Mouse (Mus musculus) retina, postnatal 1 day (tissue): ENCODE data around the gene Eif4h.
"Not testable (repeated sequence)": the region's sequence is repeated elsewhere in the genome, so short reads cannot be mapped to it uniquely, and the experiment has no call there.

Source experiments
- DNase-seq: peaks from one replicate; pipeline ENCODE4 v3.0.0-alpha.2; 2012

Eif4h gene

DNA sequence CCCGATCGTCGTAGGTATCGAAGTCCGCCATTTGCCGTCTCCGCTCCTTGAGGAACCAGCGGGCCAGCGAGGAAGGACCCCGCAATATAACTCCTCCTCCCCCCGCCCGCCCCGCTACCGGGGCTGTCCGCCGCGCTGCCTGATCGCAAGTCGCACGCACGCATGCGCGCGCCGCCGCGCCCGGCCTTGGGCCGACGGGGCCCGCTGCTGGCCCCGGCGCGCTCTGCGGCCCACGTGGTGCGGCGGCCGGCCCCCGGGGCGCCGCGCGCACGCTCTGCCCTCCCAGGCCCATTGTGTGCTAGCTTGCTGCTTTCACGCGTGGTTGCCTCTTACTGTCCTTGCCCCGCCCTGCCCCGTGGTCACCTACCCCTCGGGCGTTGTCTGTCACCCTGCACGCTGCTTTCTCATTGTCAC, at the start of gene Eif4h:
TSS of gene Eif4h (minus strand) at position 222 of the 414 bp plus-strand sequence.
- DNase-seq: peak; percentile 98

GRCm38 (mm10) chr5:134688718-134689284, 49.5 kb upstream of the Eif4h start:
- peak; percentile 100 for DNase-seq

GRCm38 (mm10) chr5:134688086-134688717, 48.9 kb upstream of the Eif4h start, which contains the start of gene Limk1:
TSS of gene Limk1 (minus strand) at chr5:134688598.
- no peak for DNase-seq

- no peak for DNase-seq
Measured at GRCm38 (mm10) chr5:134687187-134687586, 47.9 kb upstream of the Eif4h start.

DNA sequence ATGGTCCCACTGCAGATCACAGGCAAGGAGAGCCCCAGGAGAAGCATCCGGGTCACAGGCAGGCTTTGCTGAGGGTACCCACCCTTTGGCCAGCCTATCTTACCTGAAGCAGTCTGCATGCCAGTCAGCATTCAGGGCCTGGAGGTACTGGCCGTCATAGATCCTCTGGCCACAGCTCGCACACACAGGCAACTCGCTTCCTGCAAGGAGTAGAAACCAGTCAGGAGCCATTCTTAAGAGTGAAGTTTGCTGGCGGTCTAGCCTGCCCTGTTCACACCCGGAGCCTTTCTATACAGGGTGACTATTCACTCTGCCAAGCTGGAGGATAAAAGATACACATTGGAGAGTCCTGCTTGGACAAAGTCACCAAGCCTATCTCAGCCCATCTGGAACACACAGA, 47.3 kb upstream of the Eif4h start:
- no peak for DNase-seq

- peak; percentile 50 for DNase-seq
Measured at GRCm38 (mm10) chr5:134684398-134684797, 45.1 kb upstream of the Eif4h start.

- no peak for DNase-seq
Measured at GRCm38 (mm10) chr5:134683813-134684212, 44.5 kb upstream of the Eif4h start.

DNA sequence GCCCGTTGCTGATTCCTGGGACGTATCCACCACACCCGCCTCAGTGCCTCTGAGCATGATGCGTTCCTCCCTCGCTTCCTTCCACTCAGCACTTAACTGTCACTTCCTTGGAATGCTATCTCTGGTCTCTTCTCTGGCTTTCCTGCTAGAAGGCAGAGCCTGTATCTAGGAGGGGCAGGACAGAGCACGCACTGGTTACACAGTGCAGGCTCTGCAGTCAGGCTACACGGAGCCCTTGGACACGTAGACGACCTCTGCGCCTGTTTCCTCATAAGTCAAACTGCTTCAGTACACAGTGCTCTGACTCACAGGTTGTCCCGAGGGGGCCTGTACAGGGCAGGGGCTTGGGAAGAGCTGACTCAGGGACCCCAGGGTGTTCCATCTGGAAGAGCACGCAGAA, 40.9 kb upstream of the Eif4h start:
- DNase-seq: no peak

DNA sequence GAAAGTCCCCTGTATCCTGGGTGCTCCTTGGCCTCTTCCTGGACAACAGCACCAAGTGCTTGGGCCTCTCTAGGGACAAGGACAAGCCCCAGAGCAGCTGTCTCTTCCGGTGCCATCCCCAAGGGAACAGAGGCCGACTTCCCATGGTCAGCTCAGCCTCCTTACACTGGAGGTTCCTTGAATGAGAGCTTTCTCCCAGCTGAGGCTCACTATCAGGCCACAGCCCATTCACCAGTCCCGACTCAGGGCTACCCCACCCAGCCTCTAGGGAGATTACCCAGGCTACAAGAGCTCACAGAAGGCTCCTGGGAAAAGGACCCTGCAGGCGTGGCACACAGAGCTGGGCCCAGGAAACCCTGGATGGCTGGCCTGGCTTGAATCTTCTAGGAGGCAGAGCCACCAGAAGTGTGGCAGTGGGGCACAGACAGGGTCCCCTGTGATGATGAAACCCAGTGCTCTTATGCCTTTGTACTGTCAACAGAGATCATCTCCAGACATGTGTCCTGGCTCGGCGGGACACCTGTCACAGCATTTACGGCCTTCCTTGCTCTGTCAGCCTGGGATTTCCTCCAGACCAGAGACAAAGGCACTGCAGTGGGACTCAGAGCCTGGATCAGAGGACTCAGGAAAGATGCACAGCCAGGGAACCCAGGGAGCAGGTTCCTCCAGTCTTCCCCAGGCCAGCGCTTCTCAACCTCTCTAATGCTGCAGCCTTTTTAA, 39.7 kb upstream of the Eif4h start:
- DNase-seq: no peak

GRCm38 (mm10) chr5:134678031-134678430, 38.7 kb upstream of the Eif4h start:
- no peak for DNase-seq

DNA sequence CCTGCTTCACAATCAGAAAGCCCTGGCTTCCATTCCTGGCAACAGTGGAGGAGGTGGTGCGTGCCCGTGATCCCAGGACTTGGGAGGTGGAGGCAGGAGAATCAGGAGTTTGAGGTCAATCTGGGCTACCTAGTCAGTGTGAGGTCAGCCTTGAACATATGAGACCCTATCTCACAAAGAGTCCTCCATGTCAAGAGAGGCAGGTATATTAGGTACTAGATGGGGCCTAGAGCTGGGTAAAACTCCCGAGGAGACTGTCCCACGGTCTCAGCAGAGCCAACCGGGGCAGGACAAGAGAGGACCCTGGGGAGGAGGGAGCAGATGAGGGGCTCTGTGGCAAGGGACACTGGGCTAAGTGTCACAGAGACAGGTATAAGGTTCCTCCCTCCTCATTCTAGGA, 38.2 kb upstream of the Eif4h start:
- no peak for DNase-seq

GRCm38 (mm10) chr5:134675956-134676759, 36.9 kb upstream of the Eif4h start:
- peak; percentile 97 for DNase-seq

DNA sequence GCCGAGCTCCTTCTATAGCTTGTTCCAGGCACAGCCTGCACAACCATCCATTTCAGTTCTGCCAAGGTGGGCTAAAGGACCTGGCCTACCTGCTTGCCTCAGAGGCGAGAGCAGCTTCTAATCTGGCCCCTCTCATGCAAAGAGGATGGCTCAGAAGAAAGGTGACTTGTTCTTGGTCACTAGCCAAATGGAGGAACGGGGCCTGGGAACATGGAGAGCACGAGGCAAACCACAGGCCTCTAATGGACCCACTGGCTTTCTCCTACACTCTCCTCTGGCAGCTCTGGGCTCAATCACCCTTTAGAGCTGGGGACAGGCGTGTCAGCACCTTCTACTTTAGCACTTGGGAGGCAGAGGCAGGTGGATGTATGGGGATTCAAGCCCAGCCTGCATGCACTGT, 35.7 kb upstream of the Eif4h start:
- no peak for DNase-seq

DNA sequence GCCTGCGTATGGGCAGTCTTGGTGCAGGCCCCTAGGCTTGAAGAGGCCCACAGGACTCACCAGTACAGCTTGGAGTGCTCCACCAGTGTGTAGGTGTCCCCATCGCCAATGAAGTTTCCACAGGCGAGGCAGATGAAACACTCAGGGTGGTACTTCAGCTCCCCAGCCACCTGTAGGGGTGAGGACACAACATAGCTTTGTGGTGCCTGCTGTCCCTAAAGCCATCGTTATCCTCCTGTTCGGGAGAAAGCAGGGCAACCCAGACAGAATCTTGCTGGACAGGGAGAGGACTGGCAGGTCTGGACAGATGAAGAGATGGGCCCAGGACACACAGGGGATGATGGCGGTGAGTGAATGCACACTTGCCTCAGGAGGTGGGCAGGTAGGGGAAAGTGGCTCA, 33.3 kb upstream of the Eif4h start:
- no peak for DNase-seq

- no peak for DNase-seq
Measured at GRCm38 (mm10) chr5:134672198-134672516, 32.9 kb upstream of the Eif4h start.

- no peak for DNase-seq
Measured at GRCm38 (mm10) chr5:134671335-134672197, 32.3 kb upstream of the Eif4h start.

GRCm38 (mm10) chr5:134669001-134669708, 29.9 kb upstream of the Eif4h start:
- DNase-seq: no peak

- peak; percentile 74 for DNase-seq
Measured at GRCm38 (mm10) chr5:134668495-134668894, 29.2 kb upstream of the Eif4h start.

GRCm38 (mm10) chr5:134656708-134657107, 17.4 kb upstream of the Eif4h start:
- no peak for DNase-seq

- no peak for DNase-seq
Measured at GRCm38 (mm10) chr5:134652015-134652414, 12.7 kb upstream of the Eif4h start.

DNA sequence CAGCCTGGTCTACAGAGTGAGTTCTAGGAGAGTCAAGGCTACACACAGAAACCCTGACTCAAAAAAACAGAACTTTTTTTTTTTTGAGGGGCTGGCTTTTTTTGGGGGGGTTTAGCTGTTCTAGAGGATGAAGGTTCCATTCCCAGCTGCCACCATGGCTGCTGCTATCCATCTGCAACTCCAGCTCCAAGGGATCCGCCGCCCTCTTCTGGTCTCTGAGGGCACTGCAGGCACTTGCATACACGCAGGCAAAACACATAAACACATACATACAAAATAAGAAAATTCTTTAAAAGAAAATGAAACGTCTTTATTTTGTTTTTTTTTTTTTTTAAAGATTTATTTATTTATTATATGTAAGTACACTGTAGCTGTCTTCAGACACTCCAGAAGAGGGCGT, 11.6 kb upstream of the Eif4h start:
- peak; percentile 58 for DNase-seq

GRCm38 (mm10) chr5:134648976-134649375, 9.7 kb upstream of the Eif4h start:
- DNase-seq: not testable (repeated sequence)
